Mouse (Mus musculus) liver, postnatal 0 days (tissue): ENCODE measurements around the gene Olfr90.

Experiments used
- CTCF ChIP-seq: sonication (generic); IDR thresholded peaks from 2 replicates; pipeline ENCODE4 v1.5.1; 2016; ENCODE audit warnings: antibody characterized with exemption, low read depth
- EP300 ChIP-seq: IDR thresholded peaks from 2 replicates; pipeline ENCODE4 v1.6.1; 2016; ENCODE audit warnings: antibody characterized with exemption, low read depth, mild to moderate bottlenecking

- TF ChIP-seq CTCF (no peak), EP300 (no peak)
Measured at GRCm38 (mm10) chr17:37048383-37048782, 39.9 kb downstream of the Olfr90 start.
